Mouse (Mus musculus): ENCODE measurements around the gene Susd2.

GRCm38 (mm10) chr10:75676819-75677565 lies 33.2 kb upstream of the Susd2 start:
- TF ChIP-seq POLR2A (IDR thresholded peaks at IDR 0.05; ENCODE audit: borderline replicate concordance, extremely low read depth, low read depth, low read length), result no peak
- TF ChIP-seq CTCF (IDR thresholded peaks at IDR 0.05; ENCODE audit: insufficient read depth, low read length), result no peak
